Mouse (Mus musculus): ENCODE results near the gene Car15. TPM values are rescaled to one million over a fixed set of nuclear protein-coding genes. Genes with fewer than 3 reads are reported as not detected.

The Car15 gene
- polyA plus RNA-seq, 1 experiment from 2014 or later: 2.9 TPM

DNA sequence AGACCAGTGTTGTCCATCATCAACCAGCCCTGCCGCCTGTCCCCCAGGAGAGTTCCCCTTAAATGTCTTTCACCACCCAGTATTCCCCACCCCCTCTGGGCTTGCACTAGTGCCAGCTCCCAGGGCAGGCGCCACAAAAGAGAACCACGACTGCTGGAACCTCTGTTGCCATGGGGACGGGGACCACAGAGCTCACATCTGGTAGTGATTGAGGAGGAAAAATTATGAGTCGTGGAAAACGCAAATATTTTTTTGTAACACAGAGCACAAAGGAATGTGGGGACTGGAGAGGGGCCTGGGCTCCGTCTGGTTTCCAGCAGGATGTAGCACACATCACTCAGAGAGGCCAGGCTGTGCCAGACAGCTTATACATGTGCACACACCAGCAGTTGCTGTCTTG lies 28.5 kb downstream of the Car15 start:
- no peak for ATAC-seq (ENCODE audit: low FRiP score)
- Histone ChIP-seq H3K9me3 (ENCODE audit: control insufficient read depth, low read length) (no peaks in the 10 kb centered on the region), H3K36me3 (ENCODE audit: control insufficient read depth, insufficient read depth, low read length) (no peaks in the 10 kb centered on the region), H3K27me3 (ENCODE audit: control insufficient read depth, insufficient read depth, low read length) (peaks cover 40% of the 10 kb centered on the region), H3K4me3 (ENCODE audit: low read depth, low read length) (no peak overlapping the region), H3K9ac (ENCODE audit: low read depth, low read length) (no peak overlapping the region), H3K27ac (ENCODE audit: low read depth, low read length) (0 out of 2 replicates have a peak overlapping the region, but pooled peaks have one; percentile 10), H3K4me2 (replicated peaks; ENCODE audit: low read depth, low read length) (no peak overlapping the region), H3K4me1 (replicated peaks; ENCODE audit: control insufficient read depth, insufficient read depth, low read length) (peaks cover 10% of the 10 kb centered on the region)
- 22% methylated on average over 7 of the region's 7 CpGs for WGBS
- DNase-seq (ENCODE audit: low spot score): peak; percentile 57

DNA sequence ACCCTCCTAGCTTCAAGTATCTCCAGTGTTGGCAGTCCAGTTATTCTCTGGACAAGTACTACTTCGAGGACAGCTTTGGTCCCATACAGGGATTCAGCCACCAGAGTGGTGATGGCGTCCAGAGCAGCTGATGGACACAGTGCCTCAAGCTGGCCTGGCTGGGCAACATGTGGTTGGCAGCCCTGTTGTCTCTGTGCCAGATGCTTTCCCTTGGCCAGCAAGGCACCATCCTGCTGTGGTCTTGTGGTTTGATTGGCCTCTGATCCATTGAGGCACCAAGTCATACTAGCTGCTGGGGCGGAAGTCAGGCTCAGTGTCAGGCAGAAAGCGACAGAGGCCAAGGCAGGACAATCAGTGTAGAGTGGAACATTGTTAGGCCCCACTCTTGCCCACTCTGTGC lies 29.0 kb downstream of the Car15 start:
- Histone ChIP-seq H3K36me3 (ENCODE audit: control insufficient read depth, insufficient read depth, low read length) (no peaks in the 10 kb centered on the region), H3K9ac (ENCODE audit: low read depth, low read length) (no peak overlapping the region), H3K27ac (ENCODE audit: low read depth, low read length) (no peak overlapping the region), H3K4me3 (ENCODE audit: low read depth, low read length) (no peak overlapping the region), H3K4me1 (replicated peaks; ENCODE audit: control insufficient read depth, insufficient read depth, low read length) (peaks cover 12% of the 10 kb centered on the region), H3K27me3 (ENCODE audit: control insufficient read depth, insufficient read depth, low read length) (peaks cover 44% of the 10 kb centered on the region), H3K9me3 (ENCODE audit: control insufficient read depth, low read length) (no peaks in the 10 kb centered on the region), H3K4me2 (replicated peaks; ENCODE audit: low read depth, low read length) (no peak overlapping the region)
- no peak for DNase-seq (ENCODE audit: low spot score)
- no peak for ATAC-seq (ENCODE audit: low FRiP score)
- 69% methylated on average over 4 of the region's 4 CpGs for WGBS

DNA sequence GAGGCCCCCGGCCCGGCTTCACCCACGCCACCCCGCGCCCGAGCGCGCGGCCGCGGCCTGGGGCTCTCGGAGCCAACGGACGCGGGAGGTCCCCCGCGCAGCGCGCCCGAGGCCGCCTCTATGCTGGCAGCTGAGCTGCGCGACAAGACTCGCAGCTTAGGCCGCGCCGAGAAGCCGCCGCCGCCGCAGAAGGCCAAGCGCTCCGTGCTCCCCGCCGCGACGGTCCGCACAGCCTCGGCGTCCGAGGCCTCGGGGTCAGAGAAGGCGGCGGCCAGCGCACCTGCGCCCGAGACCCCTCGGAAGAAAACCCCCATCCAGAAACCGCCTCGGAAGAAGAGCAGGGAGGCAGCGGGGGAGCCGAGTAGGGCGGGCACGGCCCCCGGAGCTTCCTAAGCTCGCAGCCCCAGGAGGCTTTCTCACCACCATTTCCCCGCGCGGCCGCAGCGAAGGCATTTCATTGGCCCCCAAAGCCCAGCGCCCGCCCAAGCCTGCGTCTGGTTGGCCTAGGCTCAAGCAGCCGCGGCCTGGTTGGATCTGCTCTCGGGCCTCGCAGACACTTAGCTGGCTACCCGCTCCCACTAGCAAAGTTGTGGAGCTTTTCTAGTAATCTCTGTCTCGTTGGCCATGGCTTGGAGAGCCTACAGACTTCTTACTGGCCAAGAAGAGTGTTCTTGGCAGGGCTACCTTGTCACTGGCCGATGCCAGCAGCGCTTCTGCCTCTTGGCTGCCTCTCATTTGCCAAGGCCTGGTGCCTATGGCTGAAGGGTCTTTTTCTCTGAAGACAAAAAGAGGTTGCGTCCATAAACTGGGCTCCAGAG lies 30.8 kb downstream of the Car15 start:
- H3K4me1 ChIP-seq (replicated peaks; ENCODE audit: control insufficient read depth, insufficient read depth, low read length): peaks cover 21% of the 10 kb centered on the region
- 3% methylated on average over 72 of the region's 73 CpGs for WGBS

DNA sequence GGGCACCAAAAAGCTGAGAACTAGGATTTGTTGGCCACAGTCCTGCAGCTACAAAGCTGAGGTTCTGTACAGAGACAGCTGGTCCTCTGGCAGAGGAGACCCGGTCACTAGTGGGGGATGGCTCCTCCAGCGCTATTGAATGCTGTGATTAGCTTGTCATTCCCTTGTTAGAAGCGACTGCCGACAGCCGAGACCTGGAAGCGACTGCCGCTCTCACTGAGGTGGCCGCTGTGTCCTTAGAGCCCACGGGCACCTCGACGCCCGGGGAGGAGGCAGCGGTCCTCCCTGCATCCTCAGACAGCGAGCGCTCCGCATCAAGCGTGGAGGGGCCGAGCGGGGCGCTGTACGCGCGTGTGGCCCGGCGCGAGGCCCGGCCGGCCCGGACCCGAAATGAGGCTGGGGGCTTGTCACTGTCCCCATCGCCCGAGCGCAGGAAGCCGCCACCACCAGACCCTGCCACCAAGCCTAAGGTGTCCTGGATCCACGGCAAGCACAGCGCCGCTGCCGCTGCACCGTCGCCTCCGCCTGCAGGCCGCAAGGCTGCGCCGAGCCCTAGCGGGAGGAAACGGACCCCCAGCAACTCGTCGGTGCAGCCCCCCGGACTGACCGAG lies 31.5 kb downstream of the Car15 start:
- H3K4me3 ChIP-seq (ENCODE audit: low read depth, low read length): peak overlapping the region; percentile 55
- H3K9me3 ChIP-seq (ENCODE audit: control insufficient read depth, low read length): no peaks in the 10 kb centered on the region
- DNase-seq (ENCODE audit: low spot score): peak; percentile 70
- no peaks in the 10 kb centered on the region for H3K36me3 ChIP-seq (ENCODE audit: control insufficient read depth, insufficient read depth, low read length)
- H3K4me2 ChIP-seq (replicated peaks; ENCODE audit: low read depth, low read length): peak overlapping the region; percentile 99
- WGBS: 4% methylated on average over 49 of the region's 50 CpGs
- peak; percentile 48 for ATAC-seq (ENCODE audit: low FRiP score)
- H3K4me1 ChIP-seq (replicated peaks; ENCODE audit: control insufficient read depth, insufficient read depth, low read length): peaks cover 21% of the 10 kb centered on the region
- H3K27me3 ChIP-seq (ENCODE audit: control insufficient read depth, insufficient read depth, low read length): peaks cover 66% of the 10 kb centered on the region
- H3K9ac ChIP-seq (ENCODE audit: low read depth, low read length): peak overlapping the region; percentile 81
- H3K27ac ChIP-seq (ENCODE audit: low read depth, low read length): peak overlapping the region; percentile 51

More for the DNA sequence above, 30.8 kb downstream of the Car15 start:
- peaks cover 58% of the 10 kb centered on the region for H3K27me3 ChIP-seq (ENCODE audit: control insufficient read depth, insufficient read depth, low read length)
- H3K4me3 ChIP-seq (ENCODE audit: low read depth, low read length): peak overlapping the region; percentile 55
- H3K9me3 ChIP-seq (ENCODE audit: control insufficient read depth, low read length): no peaks in the 10 kb centered on the region
- peak overlapping the region; percentile 81 for H3K9ac ChIP-seq (ENCODE audit: low read depth, low read length)
- peak; percentile 93 for DNase-seq (ENCODE audit: low spot score)
- no peaks in the 10 kb centered on the region for H3K36me3 ChIP-seq (ENCODE audit: control insufficient read depth, insufficient read depth, low read length)
- peak; percentile 84 for ATAC-seq (ENCODE audit: low FRiP score)
- peak overlapping the region; percentile 99 for H3K4me2 ChIP-seq (replicated peaks; ENCODE audit: low read depth, low read length)
- peak overlapping the region; percentile 51 for H3K27ac ChIP-seq (ENCODE audit: low read depth, low read length)

DNA sequence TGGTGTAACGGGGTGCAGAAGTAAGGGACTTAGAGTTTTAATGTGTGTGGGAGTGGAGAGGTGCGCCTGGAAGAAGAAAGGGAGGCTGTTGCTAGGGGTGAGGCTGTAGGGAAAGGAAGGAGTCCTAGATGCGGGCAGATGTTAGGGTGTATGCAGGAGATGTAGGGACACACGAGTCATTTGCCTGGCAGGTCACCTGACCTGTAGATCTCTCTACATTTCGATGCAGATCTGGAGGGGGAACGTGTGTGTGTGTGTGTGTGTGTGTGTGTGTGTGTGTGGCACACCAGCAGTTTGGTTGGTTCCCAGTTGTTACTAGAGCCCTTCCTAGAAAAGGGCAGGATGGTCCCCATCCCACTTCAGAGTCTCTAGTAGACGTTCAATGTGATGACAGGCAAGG lies 33.2 kb downstream of the Car15 start:
- Histone ChIP-seq H3K4me3 (ENCODE audit: low read depth, low read length) (no peak overlapping the region), H3K4me1 (replicated peaks; ENCODE audit: control insufficient read depth, insufficient read depth, low read length) (peaks cover 21% of the 10 kb centered on the region), H3K9ac (ENCODE audit: low read depth, low read length) (no peak overlapping the region), H3K27me3 (ENCODE audit: control insufficient read depth, insufficient read depth, low read length) (peaks cover 77% of the 10 kb centered on the region), H3K36me3 (ENCODE audit: control insufficient read depth, insufficient read depth, low read length) (no peaks in the 10 kb centered on the region), H3K9me3 (ENCODE audit: control insufficient read depth, low read length) (no peaks in the 10 kb centered on the region), H3K4me2 (replicated peaks; ENCODE audit: low read depth, low read length) (no peak overlapping the region; the same call in 1 of the 2 replicates), H3K27ac (ENCODE audit: low read depth, low read length) (no peak overlapping the region)
- DNase-seq (ENCODE audit: low spot score): peak; percentile 40
- 14% methylated on average over 6 of the region's 7 CpGs for WGBS
- no peak for ATAC-seq (ENCODE audit: low FRiP score)

DNA sequence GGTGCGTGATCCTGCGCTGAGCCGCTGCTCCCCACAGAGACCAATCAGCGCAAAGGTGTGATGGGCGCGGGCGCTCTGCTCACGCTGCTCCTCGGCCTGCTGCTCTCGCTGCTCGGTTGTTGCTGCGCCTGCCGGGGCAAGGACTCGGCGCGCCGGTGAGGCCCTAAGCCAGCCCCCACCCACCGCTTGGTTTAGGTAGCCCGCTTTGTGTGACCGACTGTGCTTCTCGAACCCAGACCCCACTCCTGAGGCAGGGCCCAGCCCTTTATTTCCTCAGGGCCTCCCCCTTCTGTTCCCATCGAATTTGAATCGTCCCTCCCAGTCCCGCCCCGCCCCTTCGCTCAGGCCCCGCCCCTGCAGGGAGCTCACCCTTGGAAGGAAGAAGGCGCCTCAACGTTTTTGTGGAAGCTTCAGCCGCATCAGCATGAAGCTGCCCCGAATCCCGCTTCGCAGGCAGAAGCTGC lies 33.7 kb downstream of the Car15 start:
- Histone ChIP-seq H3K27me3 (ENCODE audit: control insufficient read depth, insufficient read depth, low read length) (peaks cover 81% of the 10 kb centered on the region), H3K9me3 (ENCODE audit: control insufficient read depth, low read length) (no peaks in the 10 kb centered on the region), H3K4me3 (ENCODE audit: low read depth, low read length) (peak overlapping the region; percentile 30), H3K4me1 (replicated peaks; ENCODE audit: control insufficient read depth, insufficient read depth, low read length) (peaks cover 21% of the 10 kb centered on the region), H3K4me2 (replicated peaks; ENCODE audit: low read depth, low read length) (peak overlapping the region; percentile 43), H3K27ac (ENCODE audit: low read depth, low read length) (no peak overlapping the region), H3K9ac (ENCODE audit: low read depth, low read length) (no peak overlapping the region), H3K36me3 (ENCODE audit: control insufficient read depth, insufficient read depth, low read length) (no peaks in the 10 kb centered on the region)
- WGBS: 4% methylated on average over 33 of the region's 33 CpGs
- ATAC-seq (ENCODE audit: low FRiP score) (peak; percentile 15; the same call in 1 of the 2 replicates), DNase-seq (ENCODE audit: low spot score) (peak; percentile 68)

DNA sequence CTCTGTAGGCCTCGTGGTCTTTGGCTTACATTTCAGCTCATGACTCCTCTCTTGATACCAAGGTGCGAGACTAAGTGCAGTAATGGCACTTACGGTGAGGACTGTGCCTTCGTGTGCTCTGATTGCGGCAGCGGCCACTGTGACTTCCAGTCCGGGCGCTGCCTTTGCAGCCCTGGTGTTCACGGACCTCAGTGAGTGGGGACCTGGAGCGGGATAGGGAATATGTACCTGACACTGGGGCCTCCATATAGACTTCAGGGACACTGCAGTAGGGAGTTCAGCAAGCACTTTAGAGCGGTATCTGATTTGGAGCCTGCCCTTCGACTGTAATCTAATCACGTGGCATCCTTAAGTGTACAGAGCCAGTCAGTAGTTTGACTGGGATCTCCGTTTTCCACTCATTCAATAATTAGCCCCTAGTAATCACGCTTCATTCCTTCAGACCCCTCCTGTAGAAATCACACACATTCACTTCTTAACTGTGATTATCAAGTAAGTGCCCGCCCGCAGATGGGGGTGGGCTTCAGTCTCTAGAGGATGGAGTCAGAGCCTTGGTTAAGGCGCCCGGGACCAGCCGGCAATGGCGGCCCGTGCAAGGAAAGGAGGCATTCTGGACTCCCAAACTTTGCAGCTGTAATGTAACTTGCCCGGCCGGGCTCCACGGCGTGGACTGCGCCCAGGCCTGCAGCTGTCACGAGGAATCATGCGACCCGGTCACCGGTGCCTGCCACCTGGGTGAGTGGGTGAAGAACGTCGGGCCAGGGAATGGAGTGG lies 34.3 kb downstream of the Car15 start:
- Histone ChIP-seq H3K27me3 (ENCODE audit: control insufficient read depth, insufficient read depth, low read length) (peaks cover 87% of the 10 kb centered on the region), H3K36me3 (ENCODE audit: control insufficient read depth, insufficient read depth, low read length) (no peaks in the 10 kb centered on the region), H3K9ac (ENCODE audit: low read depth, low read length) (no peak overlapping the region), H3K4me3 (ENCODE audit: low read depth, low read length) (peak overlapping the region; percentile 30), H3K4me1 (replicated peaks; ENCODE audit: control insufficient read depth, insufficient read depth, low read length) (peaks cover 21% of the 10 kb centered on the region), H3K27ac (ENCODE audit: low read depth, low read length) (no peak overlapping the region), H3K9me3 (ENCODE audit: control insufficient read depth, low read length) (no peaks in the 10 kb centered on the region), H3K4me2 (replicated peaks; ENCODE audit: low read depth, low read length) (peak overlapping the region; percentile 47)
- WGBS: 9% methylated on average over 33 of the region's 33 CpGs
- no peak; the same call in 1 of the 2 replicates for ATAC-seq (ENCODE audit: low FRiP score)
- no peak for DNase-seq (ENCODE audit: low spot score)

DNA sequence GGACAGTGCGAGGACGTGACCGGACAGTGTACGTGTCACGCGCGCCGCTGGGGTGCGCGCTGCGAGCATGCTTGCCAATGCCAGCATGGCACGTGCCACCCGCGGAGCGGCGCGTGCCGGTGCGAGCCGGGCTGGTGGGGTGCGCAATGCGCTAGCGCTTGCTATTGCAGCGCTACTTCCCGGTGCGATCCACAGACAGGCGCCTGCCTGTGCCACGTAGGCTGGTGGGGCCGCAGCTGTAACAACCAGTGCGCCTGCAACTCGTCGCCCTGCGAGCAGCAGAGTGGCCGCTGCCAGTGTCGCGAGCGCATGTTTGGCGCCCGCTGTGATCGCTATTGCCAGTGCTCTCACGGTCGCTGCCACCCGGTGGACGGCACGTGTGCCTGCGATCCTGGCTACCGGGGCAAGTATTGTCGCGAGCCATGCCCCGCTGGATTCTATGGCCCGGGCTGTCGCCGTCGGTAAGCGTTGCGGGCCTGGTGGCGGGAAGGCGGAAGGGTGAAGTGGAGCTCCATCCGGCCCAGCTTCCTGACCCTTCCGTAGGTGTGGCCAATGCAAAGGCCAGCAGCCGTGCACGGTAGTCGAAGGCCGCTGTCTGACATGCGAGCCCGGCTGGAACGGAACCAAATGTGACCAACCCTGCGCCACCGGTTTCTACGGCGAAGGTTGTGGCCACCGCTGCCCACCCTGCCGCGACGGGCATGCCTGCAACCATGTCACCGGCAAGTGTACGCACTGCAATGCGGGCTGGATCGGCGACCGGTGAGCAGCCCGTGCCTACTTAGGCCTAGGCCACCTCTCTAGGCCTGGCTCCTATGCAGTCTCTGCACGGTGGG lies 35.1 kb downstream of the Car15 start:
- Histone ChIP-seq H3K9me3 (ENCODE audit: control insufficient read depth, low read length) (no peaks in the 10 kb centered on the region), H3K27me3 (ENCODE audit: control insufficient read depth, insufficient read depth, low read length) (peaks cover 88% of the 10 kb centered on the region), H3K4me1 (replicated peaks; ENCODE audit: control insufficient read depth, insufficient read depth, low read length) (peaks cover 20% of the 10 kb centered on the region), H3K4me2 (replicated peaks; ENCODE audit: low read depth, low read length) (peak overlapping the region; percentile 47), H3K36me3 (ENCODE audit: control insufficient read depth, insufficient read depth, low read length) (no peaks in the 10 kb centered on the region), H3K4me3 (ENCODE audit: low read depth, low read length) (peak overlapping the region; percentile 23), H3K9ac (ENCODE audit: low read depth, low read length) (no peak overlapping the region), H3K27ac (ENCODE audit: low read depth, low read length) (no peak overlapping the region)
- DNase-seq (ENCODE audit: low spot score): peak; percentile 58
- 3% methylated on average over 83 of the region's 83 CpGs for WGBS
- no peak for ATAC-seq (ENCODE audit: low FRiP score)
